ENCODE assay signal across 22 mouse cellular contexts in the genomic region with DNA sequence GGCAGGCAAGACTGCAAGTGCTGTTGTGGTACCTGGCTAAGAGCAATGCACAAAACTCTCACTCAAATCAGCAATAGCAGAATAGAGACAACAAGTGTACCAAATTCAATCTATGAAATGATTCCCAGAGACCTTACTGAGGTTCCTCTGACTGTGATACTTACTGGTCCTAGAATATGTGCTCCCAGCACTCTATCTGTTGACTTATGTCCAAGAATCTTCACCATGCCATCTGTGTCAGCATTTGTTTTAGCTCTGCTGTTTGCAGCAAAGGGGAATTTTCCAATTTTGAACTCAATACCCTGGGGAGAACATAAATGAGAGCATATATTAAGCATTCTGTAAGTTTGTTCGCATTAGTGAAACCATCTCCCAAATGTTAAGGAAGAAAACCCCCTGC. TPM values are rescaled to one million over a fixed set of nuclear protein-coding genes. Genes with fewer than 3 reads are reported as not detected.
"Had no signal": no experiment of that assay in that cellular context is flagged by ENCODE, and none has a peak within 500 bp of the region (broad histone marks: within the 10 kb centered on the region; RNA-seq: fewer than 3 reads in every experiment).

No protein-coding gene starts in this region.

- H3K4me3 ChIP-seq: kidney, embryonic 15.5 days; layer of hippocampus, adult 2 months; limb, embryonic 10.5 days; limb, embryonic 13.5 days; liver, embryonic 12.5 days; liver, embryonic 15.5 days had no signal

- H3K9me3 ChIP-seq: kidney, embryonic 15.5 days; limb, embryonic 10.5 days; limb, embryonic 13.5 days; liver, embryonic 12.5 days; liver, embryonic 15.5 days had no signal

- H3K27ac ChIP-seq: kidney, embryonic 15.5 days; layer of hippocampus, adult 2 months; limb, embryonic 10.5 days; limb, embryonic 13.5 days; liver, embryonic 12.5 days; liver, embryonic 15.5 days had no signal

- H3K4me2 ChIP-seq: kidney, embryonic 15.5 days; limb, embryonic 13.5 days; liver, embryonic 12.5 days; liver, embryonic 15.5 days; midbrain, embryonic 11.5 days had no signal

- H3K9ac ChIP-seq: kidney, embryonic 15.5 days; limb, embryonic 13.5 days; liver, embryonic 12.5 days; liver, embryonic 15.5 days had no signal

- ATAC-seq: liver, embryonic 12.5 days had no signal

- DNase-seq: kidney, adult 8-10 months; kidney, postnatal 14 days; kidney, postnatal 4 days; liver; lung, adult 18-20 months; lung, postnatal 14 days; lung, postnatal 4 days; midbrain, embryonic 14.5 days; thymus, adult 18-20 months; thymus, postnatal 36 days had no signal

- H3K4me1 ChIP-seq: kidney, embryonic 15.5 days; limb, embryonic 10.5 days; limb, embryonic 13.5 days; liver, embryonic 12.5 days; liver, embryonic 15.5 days had no signal

- H3K27me3 ChIP-seq: kidney, embryonic 15.5 days; limb, embryonic 13.5 days; liver, embryonic 12.5 days; liver, embryonic 15.5 days had no signal

RNA-seq across cellular contexts. Expression of a gene that starts 57.4 kb away (rescaled TPM):
- total RNA-seq: megakaryocyte progenitor cell, adult 5-6 weeks; megakaryocyte-erythroid progenitor cell, adult 5-6 weeks; midbrain, postnatal 0 days had no signal
- polyA plus RNA-seq: limb, embryonic 10.5 days; liver, embryonic 12.5 days; midbrain, embryonic 11.5 days; midbrain, embryonic 14.5 days; neural tube, embryonic 11.5 days; spleen, adult 2 months had no signal
